Mouse (Mus musculus) embryo, embryonic 11 days (tissue): ENCODE results near the gene Ralgapa1.
"Not testable (repeated sequence)": the region's sequence is repeated elsewhere in the genome, so short reads cannot be mapped to it uniquely, and the experiment has no call there.

ENCODE experiments used
- DNase-seq: peaks from one replicate; pipeline ENCODE4 v3.0.0-alpha.2; 2015

Gene Ralgapa1

DNA sequence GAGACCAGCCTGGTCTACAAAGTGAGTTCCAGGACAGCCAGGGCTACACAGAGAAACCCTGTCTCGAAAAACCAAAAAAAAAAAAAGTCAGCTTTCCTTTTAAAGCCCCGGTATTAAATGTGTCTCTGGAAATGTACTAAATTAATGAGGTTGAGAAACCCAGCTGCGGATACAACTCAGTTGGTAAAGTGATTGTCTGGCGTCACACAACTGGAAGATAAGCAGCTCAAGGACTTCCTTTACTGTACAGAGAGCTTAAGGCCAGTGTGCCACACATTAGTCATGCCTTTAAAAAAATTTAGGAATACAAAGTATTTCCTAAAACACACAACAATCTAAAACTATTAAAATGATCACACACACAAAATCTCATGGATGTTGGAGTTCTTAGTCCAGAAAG, 22.2 kb downstream of the Ralgapa1 start:
- DNase-seq = no peak

DNA sequence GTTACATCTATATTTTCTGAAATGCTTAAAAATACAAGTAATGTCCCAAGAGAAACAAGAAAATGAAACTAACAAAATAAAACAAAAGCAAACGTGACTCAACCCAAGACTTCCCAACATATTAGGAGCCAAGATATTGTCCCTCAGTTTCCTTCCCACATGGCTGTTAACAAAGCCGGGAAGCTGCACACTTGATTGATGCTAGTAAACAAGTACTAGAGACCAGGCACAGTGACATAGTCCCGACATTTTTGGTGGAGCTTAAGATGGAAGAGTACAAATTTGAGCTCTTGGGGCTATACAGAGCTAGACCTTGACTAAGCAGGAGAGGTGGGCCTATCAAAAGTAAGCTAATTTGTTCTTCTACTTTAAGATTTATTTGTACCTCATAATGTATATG, 23.9 kb downstream of the Ralgapa1 start:
- DNase-seq = no peak

DNA sequence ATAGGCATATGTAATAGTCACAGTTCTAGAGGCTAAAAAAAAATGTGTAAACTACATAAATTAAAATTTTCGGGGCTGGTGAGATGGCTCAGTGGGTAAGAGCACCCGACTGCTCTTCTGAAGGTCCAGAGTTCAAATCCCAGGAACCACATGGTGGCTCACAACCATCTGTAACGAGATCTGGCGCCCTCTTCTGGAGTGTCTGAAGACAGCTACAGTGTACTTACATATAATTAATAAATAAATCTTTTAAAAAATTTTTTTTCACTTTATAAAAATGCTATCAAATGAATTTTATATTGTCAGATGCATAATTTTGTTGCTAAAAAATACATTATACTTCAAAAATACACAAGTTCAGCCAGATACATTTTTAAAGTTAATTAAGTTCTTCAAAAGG, 26.5 kb downstream of the Ralgapa1 start:
- not testable (repeated sequence) for DNase-seq

DNA sequence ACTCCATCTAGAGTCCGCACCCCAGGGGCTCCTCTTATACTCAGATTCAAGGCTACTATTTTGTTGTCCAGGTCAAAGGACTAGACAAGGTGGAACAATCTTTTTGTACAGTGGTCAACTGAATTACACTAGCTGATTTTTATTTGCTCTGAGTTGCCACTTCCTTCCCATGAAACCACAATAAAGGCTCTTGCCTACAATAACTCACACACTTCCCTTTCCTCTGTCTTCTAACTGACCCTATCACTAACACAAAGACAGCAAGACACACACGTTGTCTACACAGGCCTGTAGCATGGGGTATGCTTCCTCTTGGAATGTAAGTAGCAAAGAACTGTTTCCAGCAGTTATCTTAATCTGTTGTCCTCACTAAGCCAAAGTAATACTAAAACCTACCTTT, 35.7 kb downstream of the Ralgapa1 start:
- DNase-seq = no peak

DNA sequence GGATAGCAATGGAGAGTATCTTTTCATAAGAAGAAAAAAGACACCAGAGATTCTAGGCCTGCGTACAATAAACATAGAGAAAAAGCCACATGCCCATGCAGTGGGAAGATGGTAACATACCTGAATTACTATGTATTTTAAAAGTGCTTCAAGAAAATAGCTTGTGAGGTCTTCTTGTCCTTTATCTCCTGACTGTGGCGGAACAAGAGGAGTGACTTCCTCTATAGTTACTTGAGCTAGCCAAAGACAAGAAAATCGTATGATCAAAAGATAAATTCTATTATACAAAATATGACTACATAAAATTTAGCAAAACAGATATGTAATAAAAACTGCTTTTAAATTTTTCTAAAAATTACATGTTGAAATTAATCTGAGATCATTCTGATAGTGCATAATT, 38.3 kb downstream of the Ralgapa1 start:
- DNase-seq = no peak

DNA sequence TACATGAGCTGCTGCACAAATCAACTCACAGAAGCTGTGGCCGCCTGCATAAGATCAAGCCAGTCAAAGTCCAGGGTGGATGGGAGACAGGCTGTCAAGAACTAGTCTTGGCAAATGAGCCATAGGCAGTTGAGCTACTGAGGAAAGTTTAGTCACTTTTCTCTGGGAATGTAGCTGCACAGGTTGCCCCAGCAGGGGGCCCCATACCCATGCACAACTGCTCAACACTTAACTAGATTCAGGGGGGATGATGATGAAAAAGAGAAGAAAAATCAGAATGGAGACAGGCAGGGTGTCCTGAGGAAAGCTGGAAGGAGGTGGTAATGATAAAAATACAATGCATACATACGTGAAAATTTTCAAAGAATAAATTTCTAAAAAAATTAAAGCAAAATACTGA, 42.7 kb downstream of the Ralgapa1 start:
- DNase-seq = peak; percentile 37

DNA sequence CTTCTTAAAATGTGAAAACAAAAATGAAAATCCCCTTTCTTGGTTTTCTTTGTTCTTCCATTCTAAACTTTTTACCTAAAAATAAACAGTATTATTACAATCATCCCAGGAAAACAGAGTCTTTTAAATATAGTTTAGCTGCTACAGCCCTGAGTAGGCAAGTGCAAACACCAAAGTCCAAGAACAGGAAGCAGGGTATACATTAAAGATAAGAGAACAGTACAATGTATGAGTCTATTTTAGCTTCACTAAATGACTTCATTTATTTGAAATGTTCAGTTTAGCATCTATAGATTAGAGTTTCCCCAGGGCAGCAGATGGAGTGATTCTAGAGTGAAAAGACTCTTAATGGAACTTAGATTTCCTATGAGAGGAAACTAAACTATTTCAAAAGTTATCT, 43.6 kb downstream of the Ralgapa1 start:
- DNase-seq = no peak

DNA sequence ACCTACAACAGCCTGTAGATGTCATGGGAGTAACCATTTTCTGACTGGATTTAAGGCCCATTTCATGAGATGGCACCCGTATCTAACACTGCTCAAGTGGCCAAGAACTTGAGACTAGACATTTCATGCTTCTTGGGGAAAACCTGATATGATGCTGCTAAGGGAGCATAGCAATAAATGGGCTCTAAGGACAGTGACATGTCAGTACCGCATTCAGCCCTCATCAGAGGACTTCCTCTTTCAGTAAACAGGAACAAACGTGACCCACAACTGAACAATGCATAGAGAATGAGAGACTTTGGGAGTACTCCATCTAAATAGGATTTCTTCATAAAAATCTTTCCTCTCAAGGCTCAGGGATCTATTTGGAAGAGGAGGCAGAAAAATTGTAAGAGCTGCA, 46.7 kb downstream of the Ralgapa1 start:
- no peak for DNase-seq

DNA sequence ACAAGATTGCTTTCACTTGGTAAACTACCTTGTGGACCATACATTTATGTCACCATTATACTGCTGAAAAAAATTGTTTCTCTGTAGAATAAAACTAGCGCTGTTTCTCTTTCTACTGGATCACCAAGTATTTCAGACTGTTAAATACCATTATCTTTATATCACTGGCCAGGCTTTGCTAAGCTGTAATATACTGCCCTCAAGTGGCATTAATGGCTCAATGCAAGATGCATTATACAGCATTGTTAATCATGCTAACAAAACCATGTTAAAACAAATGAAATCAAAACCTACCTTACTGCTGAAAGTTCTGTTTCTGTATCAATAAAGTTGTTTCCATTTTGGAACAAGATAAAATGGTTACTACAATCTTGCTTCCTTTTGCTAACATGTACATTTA, 100.6 kb downstream of the Ralgapa1 start:
- DNase-seq = peak; percentile 48

DNA sequence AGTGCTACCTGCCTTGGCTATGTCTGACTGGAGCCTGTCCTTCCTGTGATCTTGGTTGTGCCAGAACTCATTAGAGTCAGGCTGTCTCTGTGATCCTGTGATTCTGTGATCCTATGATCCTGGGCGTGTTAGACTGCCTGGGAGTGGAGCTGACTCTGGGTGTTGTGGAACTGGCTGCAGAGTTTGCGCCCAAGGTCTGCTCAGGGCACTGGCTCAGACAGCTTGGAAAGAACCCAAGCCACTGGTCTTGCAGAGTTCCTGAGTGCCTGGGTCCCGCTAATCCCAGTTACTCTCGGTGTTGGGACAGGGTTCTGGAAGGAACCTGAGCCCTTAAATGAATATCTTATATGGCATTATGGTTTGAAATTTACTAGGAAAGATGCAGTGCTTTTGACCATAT, 115.1 kb downstream of the Ralgapa1 start:
- no peak for DNase-seq

DNA sequence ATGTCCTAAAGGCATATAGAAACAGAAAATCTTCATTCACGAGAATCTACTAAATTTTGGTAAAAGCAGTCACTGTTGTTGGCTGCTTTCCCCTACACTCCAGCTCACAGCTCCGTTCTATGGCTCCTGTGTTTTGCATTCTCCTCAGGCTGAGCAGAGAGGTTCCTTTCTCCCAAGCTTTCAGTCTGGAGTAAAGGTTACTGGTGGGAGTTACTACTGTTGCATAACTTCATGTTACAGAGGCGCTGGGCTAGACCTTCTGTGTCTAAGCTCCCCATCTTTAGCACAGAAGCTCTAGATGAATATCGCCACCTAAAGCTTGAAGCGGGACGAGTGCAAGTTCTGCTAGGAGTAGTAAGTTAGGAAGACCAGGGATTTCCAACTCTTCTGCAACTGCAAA, 154.3 kb downstream of the Ralgapa1 start:
- DNase-seq = no peak

DNA sequence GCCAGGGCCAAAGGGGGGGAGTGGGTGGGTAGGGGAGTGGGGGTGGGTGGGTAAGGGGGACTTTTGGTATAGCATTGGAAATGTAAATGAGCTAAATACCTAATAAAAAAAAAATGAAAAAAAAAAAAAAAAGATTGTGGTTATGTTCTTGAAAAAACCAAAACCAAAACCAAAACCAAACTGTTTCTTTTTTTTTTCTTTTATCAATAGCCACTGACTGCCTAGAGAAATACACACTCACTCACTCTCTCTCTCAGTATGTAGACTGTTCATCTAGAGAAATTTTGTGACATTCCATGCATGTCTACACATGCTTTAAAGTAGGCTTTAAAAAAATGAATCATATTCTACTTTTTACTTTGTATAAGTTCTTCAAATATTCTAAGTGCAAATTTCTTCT, 157.8 kb downstream of the Ralgapa1 start:
- not testable (repeated sequence) for DNase-seq

DNA sequence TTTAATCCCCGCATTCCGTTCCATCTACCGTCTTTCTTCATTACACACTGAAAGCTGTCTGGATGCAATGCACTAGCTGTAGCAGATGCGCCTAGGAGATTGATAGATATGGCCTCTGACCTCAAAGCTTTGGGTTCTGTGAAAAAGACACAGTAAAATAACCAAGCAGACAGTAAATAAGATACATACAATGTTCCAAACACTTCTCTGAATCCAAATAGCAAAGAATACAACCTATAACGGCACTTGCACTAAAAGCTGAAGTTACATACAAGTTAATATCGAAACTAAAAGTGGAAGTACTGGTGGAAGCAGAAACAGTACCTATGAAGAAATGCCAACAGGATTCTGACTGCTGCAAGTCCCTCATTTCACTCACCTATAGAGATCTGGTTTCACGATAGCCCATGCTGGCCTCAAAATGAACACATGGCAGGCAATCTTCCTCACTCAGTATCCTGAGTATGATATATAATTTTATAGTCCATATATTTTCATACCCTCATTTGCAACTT, 172.9 kb downstream of the Ralgapa1 start:
- DNase-seq = no peak

DNA sequence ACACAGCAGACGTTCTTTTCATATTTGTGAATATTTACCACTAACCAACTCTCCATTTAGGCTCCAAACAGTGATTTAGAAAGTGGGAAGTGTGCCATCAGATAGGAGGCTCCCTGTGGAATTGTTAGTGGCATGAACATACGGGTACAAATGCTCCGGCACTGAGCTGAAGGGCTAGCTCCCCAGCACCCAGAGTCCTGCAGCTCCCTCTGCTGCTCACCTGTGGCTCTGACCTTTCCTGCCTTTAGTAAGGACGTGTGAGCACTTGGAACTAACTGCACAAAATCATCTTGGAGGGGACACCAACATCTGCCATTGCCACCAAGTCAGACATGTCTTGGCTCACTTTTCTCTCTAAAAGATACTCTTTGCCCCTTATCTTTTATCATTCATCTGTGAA, 194.3 kb downstream of the Ralgapa1 start:
- peak; percentile 37 for DNase-seq

DNA sequence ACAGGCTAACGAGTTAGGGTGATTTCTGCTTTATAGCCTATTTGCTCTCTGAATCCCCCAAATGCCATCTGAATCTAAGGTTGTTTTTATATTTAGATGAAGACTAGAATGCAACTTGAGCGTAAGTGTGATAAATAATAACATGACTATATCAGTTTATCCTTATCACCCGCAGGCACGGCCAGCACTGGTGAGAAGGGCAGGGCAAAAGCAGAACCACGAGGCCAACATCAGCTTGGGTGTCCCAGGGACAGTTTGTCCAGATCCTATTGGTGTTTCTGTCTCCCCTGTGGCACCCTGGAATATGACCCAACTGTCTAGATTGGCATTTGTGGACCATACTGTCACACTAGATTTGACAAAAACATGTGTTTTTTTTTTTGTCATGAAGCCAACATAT, 197.7 kb downstream of the Ralgapa1 start:
- DNase-seq = no peak

DNA sequence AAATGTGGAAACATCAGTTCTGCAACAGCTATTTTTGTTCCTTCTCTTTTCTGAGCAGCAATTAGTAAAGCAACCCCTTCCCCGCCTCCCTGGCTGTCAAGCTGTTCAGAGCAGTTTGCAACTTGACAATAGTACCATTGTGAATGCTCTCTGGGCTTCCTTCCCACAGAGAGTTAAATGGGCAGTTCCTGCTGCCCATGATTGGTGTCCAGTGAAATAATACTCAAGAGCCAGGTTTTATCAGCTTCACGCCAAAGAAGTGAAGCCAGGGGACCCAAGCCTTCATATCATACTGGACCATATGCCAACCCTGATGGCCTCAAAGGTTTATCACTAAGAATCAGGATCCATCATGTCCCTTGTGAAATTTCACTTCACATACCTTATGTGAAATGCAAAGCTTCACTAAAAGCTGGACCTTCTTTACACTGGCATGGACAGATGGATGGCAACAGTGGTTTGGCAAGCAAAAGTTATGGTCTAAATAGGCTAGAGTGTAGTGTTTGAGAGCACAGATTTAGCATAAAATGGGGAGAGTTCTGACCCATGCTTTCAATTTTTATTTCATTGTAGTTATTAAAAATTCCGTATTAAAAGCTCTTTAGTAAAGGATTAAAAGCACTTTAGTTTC, 198.2 kb downstream of the Ralgapa1 start:
- peak; percentile 56 for DNase-seq

DNA sequence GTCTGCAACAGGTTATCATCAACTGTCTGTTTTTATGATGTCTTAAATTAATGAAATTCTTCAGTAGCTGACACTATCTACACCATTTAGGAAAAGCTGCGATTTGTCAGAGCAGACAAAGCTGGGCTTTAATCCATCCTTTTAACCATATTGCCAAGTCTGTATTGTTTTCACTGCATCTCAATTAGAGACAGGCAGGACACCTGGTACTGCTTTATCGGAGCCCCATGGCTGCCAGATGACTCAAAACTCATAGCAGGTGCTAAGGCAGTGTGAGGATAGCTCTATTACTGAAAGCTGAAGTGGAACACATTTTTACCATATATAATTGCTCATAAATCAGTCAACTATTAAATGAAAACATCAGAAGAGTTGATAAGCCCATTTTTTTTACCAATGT, 200.6 kb downstream of the Ralgapa1 start:
- peak; percentile 18 for DNase-seq

DNA sequence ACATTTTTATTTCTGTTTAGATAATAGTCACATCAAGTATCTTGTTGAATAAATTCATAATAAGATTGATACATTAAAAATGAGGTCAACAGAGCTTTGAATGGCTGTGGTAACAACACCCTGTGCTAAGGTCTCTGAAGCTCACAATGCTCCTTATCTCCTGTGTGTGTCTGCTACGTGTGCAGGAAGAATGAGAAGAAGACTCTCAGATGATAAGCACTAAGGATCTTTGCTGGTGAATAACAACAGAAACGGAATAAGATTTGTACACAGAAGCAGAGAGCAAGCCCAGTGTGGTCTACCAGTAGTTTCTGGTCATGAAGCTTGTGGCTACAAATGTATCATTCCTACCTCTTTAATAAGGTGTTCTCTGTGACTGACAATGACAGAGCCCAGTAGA, 210.2 kb downstream of the Ralgapa1 start:
- DNase-seq = no peak

DNA sequence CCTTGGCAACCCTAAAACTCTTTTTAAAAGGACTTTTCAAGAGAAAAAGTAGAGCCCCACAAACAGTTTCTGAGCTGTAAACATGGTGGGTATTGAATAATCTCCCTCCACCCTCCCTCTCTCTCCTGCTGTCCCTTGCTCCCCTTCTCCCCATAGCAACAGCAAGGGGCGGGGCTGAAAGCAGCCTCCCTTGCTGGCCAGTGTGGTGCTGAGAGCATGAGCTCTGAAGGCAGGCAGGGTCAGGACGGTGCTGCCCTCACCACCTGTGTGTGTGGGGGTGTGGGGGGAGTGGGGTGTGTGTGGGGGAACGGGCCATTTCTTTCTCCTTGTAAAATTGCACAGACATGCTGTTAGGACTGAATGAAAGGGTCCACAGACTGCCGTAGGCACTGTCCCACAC, 213.1 kb downstream of the Ralgapa1 start:
- peak; percentile 46 for DNase-seq

DNA sequence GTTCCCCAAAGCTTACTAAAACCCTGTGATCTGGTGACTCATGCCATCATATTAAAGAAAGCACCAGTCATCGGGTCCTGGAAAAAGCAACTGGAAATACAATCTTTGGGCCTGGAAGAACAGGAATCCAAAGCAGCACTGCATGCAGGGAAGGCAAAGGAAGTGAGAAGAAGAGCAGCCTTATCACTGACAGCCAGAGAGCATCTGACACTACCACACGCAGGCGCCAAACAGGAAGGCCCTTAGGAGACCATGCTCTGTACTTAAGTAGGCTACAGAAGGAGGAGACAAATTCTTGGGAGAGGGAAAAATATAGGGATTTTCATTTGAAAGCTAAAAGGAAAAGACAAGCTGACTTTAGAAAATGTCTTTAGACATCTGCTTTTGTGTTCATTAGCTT, 216.6 kb downstream of the Ralgapa1 start:
- no peak for DNase-seq

DNA sequence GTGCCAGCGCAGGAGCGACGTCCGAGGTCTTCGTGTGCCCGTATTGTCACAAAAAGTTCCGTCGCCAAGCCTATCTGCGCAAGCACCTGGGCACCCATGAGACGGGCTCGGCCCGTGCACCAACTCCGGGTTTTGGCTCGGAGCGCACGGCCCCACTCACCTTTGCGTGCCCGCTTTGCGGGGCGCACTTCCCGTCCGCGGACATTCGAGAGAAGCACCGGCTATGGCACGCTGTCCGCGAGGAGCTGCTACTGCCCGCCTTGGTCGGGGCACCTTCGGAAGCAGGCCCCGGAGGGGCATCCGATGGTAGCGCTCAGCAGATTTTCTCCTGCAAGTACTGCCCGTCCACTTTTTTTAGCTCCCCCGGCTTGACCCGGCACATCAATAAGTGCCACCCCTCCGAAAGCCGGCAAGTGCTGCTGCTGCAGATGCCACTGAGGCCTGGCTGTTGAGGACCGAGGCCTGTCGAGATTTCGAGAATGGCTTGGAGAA, 220.4 kb downstream of the Ralgapa1 start:
- no peak for DNase-seq

DNA sequence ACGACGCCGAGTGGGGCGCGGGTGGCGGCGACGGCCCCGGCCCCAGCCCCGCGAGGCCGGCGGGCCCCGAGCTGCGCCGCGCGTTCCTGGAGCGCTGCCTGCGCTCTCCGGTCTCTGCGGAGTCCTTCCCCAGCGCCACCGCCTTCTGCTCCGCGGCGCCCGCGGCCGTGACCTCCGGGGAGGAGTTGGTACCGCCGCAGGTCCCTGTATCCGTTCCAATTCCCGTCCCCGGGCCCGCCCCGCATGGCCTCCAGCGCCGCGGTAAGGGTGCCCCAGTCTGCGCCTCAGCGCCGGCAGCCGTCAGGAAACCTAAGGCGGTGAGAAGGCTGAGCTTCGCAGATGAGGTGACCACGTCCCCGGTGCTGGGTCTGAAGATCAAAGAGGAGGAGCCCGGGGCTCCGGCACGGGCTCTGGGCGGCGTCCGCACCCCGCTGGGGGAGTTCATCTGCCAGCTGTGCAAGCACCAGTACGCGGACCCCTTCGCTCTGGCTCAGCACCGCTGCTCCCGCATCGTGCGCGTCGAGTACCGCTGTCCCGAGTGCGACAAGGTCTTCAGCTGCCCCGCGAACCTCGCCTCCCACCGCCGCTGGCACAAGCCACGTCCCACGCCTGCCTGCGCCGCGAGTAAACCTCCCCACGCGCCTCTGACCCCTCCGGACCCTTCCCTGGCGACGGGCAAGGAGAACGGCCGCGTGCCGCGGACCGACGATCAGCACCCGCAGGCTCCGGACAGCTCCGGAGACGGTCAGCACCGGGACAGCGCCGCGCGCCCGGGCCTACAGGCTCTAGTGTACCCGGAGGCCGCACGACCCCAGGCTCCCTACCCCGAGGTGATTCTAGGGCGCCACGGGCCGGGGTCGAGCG, 221.1 kb downstream of the Ralgapa1 start:
- DNase-seq = peak; percentile 81

DNA sequence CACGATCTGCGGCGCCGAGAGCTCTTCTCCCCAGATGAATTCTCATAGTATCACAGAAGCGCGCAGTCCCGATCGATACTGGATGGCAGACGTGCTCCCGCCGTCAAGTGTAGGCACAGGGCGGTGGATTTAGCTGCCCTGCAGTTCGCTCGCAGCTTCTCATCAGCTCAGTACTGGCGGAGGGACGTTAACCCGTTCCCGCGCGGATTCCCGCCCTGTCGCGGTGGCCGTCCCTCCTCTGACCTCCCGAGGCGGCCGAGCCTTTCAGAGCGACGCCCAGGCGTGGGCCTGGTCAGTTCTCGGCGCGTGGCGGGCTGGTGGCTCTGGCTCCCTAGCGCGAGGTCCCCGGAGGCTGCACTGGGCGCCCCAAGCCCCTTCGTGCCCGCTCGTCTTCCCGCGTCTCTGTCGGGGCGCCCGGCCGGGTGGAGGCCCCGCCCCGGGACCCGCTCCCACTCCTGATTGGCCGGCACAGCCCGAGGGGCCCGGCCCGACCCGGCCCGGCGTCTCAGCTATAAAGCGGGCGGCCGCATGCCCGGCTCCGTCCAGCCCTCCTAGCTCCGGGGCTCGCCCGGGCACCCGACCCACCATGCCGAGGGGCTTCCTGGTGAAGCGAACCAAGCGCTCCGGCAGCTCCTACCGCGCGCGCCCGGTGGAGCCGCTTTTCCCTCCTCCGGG, 221.9 kb downstream of the Ralgapa1 start, which contains the start of gene Insm2:
TSS of gene Insm2 (plus strand) at position 541 of the 675 bp plus-strand sequence.
- peak; percentile 55 for DNase-seq

DNA sequence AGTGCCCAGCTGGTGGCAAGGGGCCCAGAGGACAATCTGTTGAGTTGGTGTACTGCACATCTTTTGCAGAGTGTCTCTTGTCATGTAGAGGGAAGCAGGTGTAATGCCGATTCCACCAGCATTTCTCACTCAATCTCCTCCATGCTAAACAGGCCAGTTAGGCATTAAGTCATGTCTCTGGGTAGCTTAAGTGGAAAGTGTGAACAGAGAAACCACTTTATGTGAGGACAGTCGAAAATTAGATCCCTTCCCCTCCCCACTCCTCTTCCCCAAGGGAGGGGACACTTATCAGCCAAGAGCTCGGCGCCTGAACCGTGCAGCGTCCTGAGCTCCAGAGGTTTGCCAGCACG, 222.5 kb downstream of the Ralgapa1 start:
- DNase-seq = no peak
